Mouse (Mus musculus): Measurements from ENCODE around the gene Rbpj. TPM values are rescaled to one million over a fixed set of nuclear protein-coding genes. Genes with fewer than 3 reads are reported as not detected.

The Rbpj gene
- polyA plus RNA-seq, 1 experiment = 16.0 TPM

GRCm38 (mm10) chr5:53591683-53592050 is 125.7 kb downstream of the Rbpj start:
- Histone ChIP-seq H3K4me3 (peak overlapping the region; percentile 91), H3K4me2 (ENCODE audit: low read depth) (peak overlapping the region; percentile 77), H3K36me3 (ENCODE audit: control insufficient read depth, insufficient read depth) (no peaks in the 10 kb centered on the region), H3K79me2 (ENCODE audit: control insufficient read depth, insufficient read depth) (peaks cover 58% of the 10 kb centered on the region), H3ac (ENCODE audit: control insufficient read depth, insufficient read length) (peak overlapping the region; percentile 75), H3K27me3 (ENCODE audit: control insufficient read depth, insufficient read depth, insufficient read length) (no peaks in the 10 kb centered on the region)
- TF ChIP-seq MYOG (IDR thresholded peaks at IDR 0.05; ENCODE audit: control insufficient read depth in 1 of 3, insufficient read depth in 1 of 3, insufficient read length in 2 of 3, low read depth in 2 of 3) (no peak), TCF12 (IDR thresholded peaks at IDR 0.05; ENCODE audit: insufficient read depth, poor library complexity, severe bottlenecking) (no peak), POLR2AphosphoS2 (IDR thresholded peaks at IDR 0.05; ENCODE audit: insufficient read length, low read depth) (no peak), REST (IDR thresholded peaks at IDR 0.05; ENCODE audit: insufficient read depth, insufficient read length) (no peak), SRF (IDR thresholded peaks at IDR 0.05; ENCODE audit: control insufficient read depth, insufficient read length, low read depth) (no peak), MAX (IDR thresholded peaks at IDR 0.05; ENCODE audit: low read depth) (no peak)

- H3ac ChIP-seq (ENCODE audit: control insufficient read depth, insufficient read length) = no peak overlapping the region
- no peaks in the 10 kb centered on the region for H3K36me3 ChIP-seq (ENCODE audit: control insufficient read depth, insufficient read depth)
- H3K27me3 ChIP-seq (ENCODE audit: control insufficient read depth, insufficient read depth, insufficient read length) = no peaks in the 10 kb centered on the region
- TF ChIP-seq POLR2AphosphoS2 (IDR thresholded peaks at IDR 0.05; ENCODE audit: insufficient read length, low read depth) (no peak), E2F4 (IDR thresholded peaks at IDR 0.05; ENCODE audit: insufficient read depth) (no peak), MAX (IDR thresholded peaks at IDR 0.05; ENCODE audit: low read depth) (no peak), CEBPB (IDR thresholded peaks at IDR 0.05; ENCODE audit: insufficient read depth, poor library complexity, severe bottlenecking) (no peak), TCF3 (IDR thresholded peaks at IDR 0.05; ENCODE audit: insufficient read length, low read depth) (no peak), POLR2A (IDR thresholded peaks at IDR 0.05; ENCODE audit: insufficient read length, low read depth) (no peak), MYOG (IDR thresholded peaks at IDR 0.05; ENCODE audit: control insufficient read depth in 1 of 3, insufficient read depth in 1 of 3, insufficient read length in 2 of 3, low read depth in 2 of 3) (no peak), SRF (IDR thresholded peaks at IDR 0.05; ENCODE audit: control insufficient read depth, insufficient read length, low read depth) (no peak), TCF12 (IDR thresholded peaks at IDR 0.05; ENCODE audit: insufficient read depth, poor library complexity, severe bottlenecking) (no peak), REST (IDR thresholded peaks at IDR 0.05; ENCODE audit: insufficient read depth, insufficient read length) (no peak), USF1 (IDR thresholded peaks at IDR 0.05; ENCODE audit: low read depth) (no peak), MYOD1 (IDR thresholded peaks at IDR 0.05; ENCODE audit: control insufficient read depth in 1 of 3, insufficient read length in 2 of 3, low read depth in 2 of 3) (no peak)
- peak overlapping the region; percentile 91 for H3K4me3 ChIP-seq
- peaks cover 73% of the 10 kb centered on the region for H3K79me2 ChIP-seq (ENCODE audit: control insufficient read depth, insufficient read depth)
- peak overlapping the region; percentile 77 for H3K4me2 ChIP-seq (ENCODE audit: low read depth)
These were observed 127.2 kb downstream of the Rbpj start for GRCm38 (mm10) chr5:53593080-53593688.

- H3ac ChIP-seq (ENCODE audit: control insufficient read depth, insufficient read length) = no peak overlapping the region
- peak overlapping the region; percentile 65 for H3K4me2 ChIP-seq (ENCODE audit: low read depth)
- H3K79me2 ChIP-seq (ENCODE audit: control insufficient read depth, insufficient read depth) = peaks cover 84% of the 10 kb centered on the region
- H3K27me3 ChIP-seq (ENCODE audit: control insufficient read depth, insufficient read depth, insufficient read length) = no peaks in the 10 kb centered on the region
- H3K36me3 ChIP-seq (ENCODE audit: control insufficient read depth, insufficient read depth) = no peaks in the 10 kb centered on the region
- H3K4me3 ChIP-seq = peak overlapping the region; percentile 91
- TF ChIP-seq REST (IDR thresholded peaks at IDR 0.05; ENCODE audit: insufficient read depth, insufficient read length) (no peak), MYOD1 (IDR thresholded peaks at IDR 0.05; ENCODE audit: control insufficient read depth in 1 of 3, insufficient read length in 2 of 3, low read depth in 2 of 3) (no peak), E2F4 (IDR thresholded peaks at IDR 0.05; ENCODE audit: insufficient read depth) (no peak), CEBPB (IDR thresholded peaks at IDR 0.05; ENCODE audit: insufficient read depth, poor library complexity, severe bottlenecking) (no peak), POLR2AphosphoS2 (IDR thresholded peaks at IDR 0.05; ENCODE audit: insufficient read length, low read depth) (no peak), USF1 (IDR thresholded peaks at IDR 0.05; ENCODE audit: low read depth) (no peak), MAX (IDR thresholded peaks at IDR 0.05; ENCODE audit: low read depth) (no peak), POLR2A (IDR thresholded peaks at IDR 0.05; ENCODE audit: insufficient read length, low read depth) (no peak), MYOG (IDR thresholded peaks at IDR 0.05; ENCODE audit: control insufficient read depth in 1 of 3, insufficient read depth in 1 of 3, insufficient read length in 2 of 3, low read depth in 2 of 3) (no peak), TCF3 (IDR thresholded peaks at IDR 0.05; ENCODE audit: insufficient read length, low read depth) (no peak), TCF12 (IDR thresholded peaks at IDR 0.05; ENCODE audit: insufficient read depth, poor library complexity, severe bottlenecking) (no peak), SRF (IDR thresholded peaks at IDR 0.05; ENCODE audit: control insufficient read depth, insufficient read length, low read depth) (no peak)
These were observed 128.3 kb downstream of the Rbpj start for GRCm38 (mm10) chr5:53594274-53594673.

- Histone ChIP-seq H3K4me3 (no peak overlapping the region), H3K27me3 (ENCODE audit: control insufficient read depth, insufficient read depth, insufficient read length) (no peaks in the 10 kb centered on the region), H3K36me3 (ENCODE audit: control insufficient read depth, insufficient read depth) (no peaks in the 10 kb centered on the region), H3K4me2 (ENCODE audit: low read depth) (no peak overlapping the region), H3ac (ENCODE audit: control insufficient read depth, insufficient read length) (no peak overlapping the region), H3K79me2 (ENCODE audit: control insufficient read depth, insufficient read depth) (peaks cover 100% of the 10 kb centered on the region)
- TF ChIP-seq TCF3 (IDR thresholded peaks at IDR 0.05; ENCODE audit: insufficient read length, low read depth) = no peak
- no peak for TF ChIP-seq POLR2A (IDR thresholded peaks at IDR 0.05; ENCODE audit: insufficient read length, low read depth)
- TF ChIP-seq MAX (IDR thresholded peaks at IDR 0.05; ENCODE audit: low read depth) = no peak
- no peak for TF ChIP-seq MYOD1 (IDR thresholded peaks at IDR 0.05; ENCODE audit: control insufficient read depth in 1 of 3, insufficient read length in 2 of 3, low read depth in 2 of 3)
- TF ChIP-seq SRF (IDR thresholded peaks at IDR 0.05; ENCODE audit: control insufficient read depth, insufficient read length, low read depth) = no peak
- TF ChIP-seq POLR2AphosphoS2 (IDR thresholded peaks at IDR 0.05; ENCODE audit: insufficient read length, low read depth) = no peak
- no peak for TF ChIP-seq REST (IDR thresholded peaks at IDR 0.05; ENCODE audit: insufficient read depth, insufficient read length)
- TF ChIP-seq USF1 (IDR thresholded peaks at IDR 0.05; ENCODE audit: low read depth) = no peak
- no peak for TF ChIP-seq TCF12 (IDR thresholded peaks at IDR 0.05; ENCODE audit: insufficient read depth, poor library complexity, severe bottlenecking)
- no peak for TF ChIP-seq E2F4 (IDR thresholded peaks at IDR 0.05; ENCODE audit: insufficient read depth)
- no peak for TF ChIP-seq CEBPB (IDR thresholded peaks at IDR 0.05; ENCODE audit: insufficient read depth, poor library complexity, severe bottlenecking)
- TF ChIP-seq MYOG (IDR thresholded peaks at IDR 0.05; ENCODE audit: control insufficient read depth in 1 of 3, insufficient read depth in 1 of 3, insufficient read length in 2 of 3, low read depth in 2 of 3) = no peak
These were observed 132.6 kb downstream of the Rbpj start for GRCm38 (mm10) chr5:53598510-53598909.

Data from myocyte (in vitro differentiated cells).